Mouse (Mus musculus) stomach, postnatal 0 days (tissue): ENCODE measurements around the gene 4931406P16Rik.

Experiments used
- CTCF ChIP-seq: IDR thresholded peaks from 2 replicates; pipeline ENCODE4 v1.5.1; 2016; ENCODE audit warnings: antibody characterized with exemption, low read depth, mild to moderate bottlenecking, moderate library complexity
- EP300 ChIP-seq: optimal IDR thresholded peaks from 2 replicates; pipeline ENCODE3; 2016; ENCODE audit warnings: antibody characterized with exemption

- TF ChIP-seq EP300 (no peak), CTCF (no peak)
Observed at GRCm38 (mm10) chr7:34229153-34229552, 84.2 kb downstream of the 4931406P16Rik start.
